Mouse (Mus musculus): ENCODE data around the gene Tor4a. TPM values are rescaled to one million over a fixed set of nuclear protein-coding genes. Genes with fewer than 3 reads are reported as not detected.

Gene Tor4a
- polyA plus RNA-seq (2016; fragmentation: Nextera tagmentation; extraction: Ambion mirVana): 1.3 and 1.5 TPM in 2 replicates

DNA sequence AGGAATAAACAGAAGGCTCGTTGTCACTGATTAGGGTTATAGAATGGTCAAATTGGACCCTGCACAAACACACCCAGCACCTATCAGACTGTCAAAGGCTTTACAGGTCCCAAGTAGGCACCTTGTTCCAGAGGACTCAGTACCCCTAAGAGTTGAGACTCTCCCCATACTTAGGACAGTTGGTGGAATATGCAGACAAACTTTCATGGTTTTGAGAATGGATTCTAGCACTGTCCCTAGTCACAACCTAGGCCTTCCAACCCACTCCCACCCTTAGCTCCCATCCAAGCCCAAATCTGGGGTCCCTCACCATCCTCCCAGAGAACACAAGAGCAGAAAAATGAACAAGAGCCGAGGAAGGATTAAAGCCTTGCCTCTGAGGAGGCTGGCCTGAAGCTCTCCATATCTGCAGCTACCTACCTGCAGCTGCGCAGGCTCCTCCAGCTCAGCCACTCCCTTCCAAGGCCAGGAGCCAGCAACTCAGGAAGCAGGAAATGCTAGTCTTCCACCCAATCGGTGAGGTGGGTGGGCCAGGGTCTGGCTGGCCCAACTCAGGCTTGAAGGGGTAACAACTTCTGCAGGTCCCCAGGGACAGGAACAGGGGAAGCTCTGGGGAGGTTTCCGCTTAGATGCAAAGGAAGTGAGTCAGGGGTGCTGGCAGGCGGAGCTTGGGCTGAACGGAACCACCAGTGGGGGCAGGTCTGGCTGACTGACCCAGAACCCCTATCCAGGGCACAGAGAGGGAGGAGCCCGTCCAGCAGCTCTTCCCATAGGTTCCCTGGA lies at the start of gene Tor4a:
Gene Tor4a, minus strand, starts transcription at position 715 of the 783 bp plus-strand sequence.
- Histone ChIP-seq H3K4me1 (peaks cover 45% of the 10 kb centered on the region), H3K27ac (peak within 1 kb of the TSS; percentile 22; the same call in 1 of the 2 replicates), H3K4me3 (peak within 1 kb of the TSS; percentile 38), H3K27me3 (ENCODE audit: poor library complexity, severe bottlenecking) (peaks cover 45% of the 10 kb centered on the region), H3K36me3 (replicated peaks) (peaks cover 35% of the 10 kb centered on the region), H3K9me3 (no peaks in the 10 kb centered on the region)
- 10% methylated on average over 8 of the region's 8 CpGs for WGBS
- DNase-seq (ENCODE audit: extremely low spot score, low spot score): no peak

DNA sequence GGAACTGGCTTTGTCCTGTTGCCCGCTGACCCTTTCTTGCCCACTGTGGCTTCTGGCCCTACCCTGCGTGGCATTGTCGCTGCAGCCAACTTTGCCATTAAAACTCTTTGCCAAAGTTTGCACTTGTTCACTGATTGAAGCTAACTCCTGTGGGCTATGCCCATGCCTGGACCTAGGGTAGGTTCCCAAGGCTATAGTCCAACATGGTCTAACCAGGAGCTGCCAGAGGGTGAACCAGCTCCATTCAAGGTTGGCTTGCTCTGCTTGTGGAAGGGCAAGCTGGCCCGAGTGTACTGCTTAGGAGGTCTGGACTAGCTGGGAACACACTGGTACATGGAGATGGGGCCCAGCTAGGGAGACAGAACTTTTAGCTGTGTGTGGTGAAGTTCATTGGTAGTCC lies 47.5 kb upstream of the Tor4a start:
- DNase-seq (ENCODE audit: extremely low spot score, low spot score): no peak
- H3K4me1 ChIP-seq: peaks cover 34% of the 10 kb centered on the region
- WGBS: 85% methylated on average over 4 of the region's 4 CpGs
- H3K27me3 ChIP-seq (ENCODE audit: poor library complexity, severe bottlenecking): peaks cover 46% of the 10 kb centered on the region
- H3K4me3 ChIP-seq: no peak overlapping the region; the same call in 1 of the 2 replicates
- no peak overlapping the region for H3K27ac ChIP-seq
- no peaks in the 10 kb centered on the region for H3K9me3 ChIP-seq
- H3K36me3 ChIP-seq (replicated peaks): peaks cover 47% of the 10 kb centered on the region

DNA sequence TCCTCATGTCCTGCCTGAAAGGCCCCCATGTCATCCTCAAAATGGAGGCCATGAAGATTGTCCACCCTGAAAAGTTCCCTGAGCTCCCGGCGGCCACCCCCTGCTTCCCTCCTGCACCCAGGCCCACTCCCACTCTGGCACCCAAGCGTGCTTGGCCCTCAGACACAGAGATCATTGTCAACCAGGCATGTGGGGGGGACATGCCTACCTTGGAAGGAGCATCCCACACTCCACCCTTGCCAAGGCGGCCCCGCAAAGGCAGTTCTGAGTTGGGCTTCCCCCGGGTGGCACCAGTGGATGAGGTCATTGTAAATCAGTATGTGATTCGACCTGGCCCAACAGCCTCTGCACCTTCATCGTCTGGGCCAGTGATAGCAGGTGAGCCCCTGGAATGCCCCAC lies 46.7 kb upstream of the Tor4a start:
- DNase-seq (ENCODE audit: extremely low spot score, low spot score): no peak
- H3K36me3 ChIP-seq (replicated peaks): peaks cover 39% of the 10 kb centered on the region
- H3K4me1 ChIP-seq: peaks cover 34% of the 10 kb centered on the region
- no peaks in the 10 kb centered on the region for H3K9me3 ChIP-seq
- peak overlapping the region; percentile 84 for H3K27ac ChIP-seq
- WGBS: 78% methylated on average over 8 of the region's 8 CpGs
- H3K4me3 ChIP-seq: peak overlapping the region; percentile 76
- H3K27me3 ChIP-seq (ENCODE audit: poor library complexity, severe bottlenecking): peaks cover 49% of the 10 kb centered on the region

DNA sequence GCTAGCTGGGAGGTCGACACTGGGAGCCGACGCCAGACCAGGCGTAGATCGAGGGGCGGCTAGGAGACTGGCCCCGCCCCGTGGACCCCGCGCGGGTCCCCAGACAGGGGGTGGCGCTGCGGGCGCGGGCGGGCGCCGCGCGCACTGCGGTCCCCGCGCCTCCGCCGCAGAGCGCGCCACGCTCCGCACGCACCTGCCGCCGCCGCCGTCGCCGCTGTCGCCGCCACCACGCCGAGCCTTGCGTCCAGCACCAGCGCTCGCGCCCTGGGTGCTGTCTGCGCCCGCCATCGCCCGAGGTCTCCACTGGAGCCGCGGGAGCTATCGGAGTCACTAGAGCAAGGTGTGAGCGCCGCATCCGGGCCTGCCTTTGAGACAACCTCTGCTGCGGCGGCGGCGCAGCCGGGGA lies 45.4 kb upstream of the Tor4a start, which contains the start of the genes Rnf208 and Cysrt1:
Gene Rnf208, plus strand, starts transcription at position 155 of the 406 bp plus-strand sequence.
Gene Cysrt1, minus strand, starts transcription at position 352 of the 406 bp plus-strand sequence.
- peaks cover 26% of the 10 kb centered on the region for H3K36me3 ChIP-seq (replicated peaks)
- WGBS: under 1% methylated on average over 59 of the region's 59 CpGs
- peaks cover 34% of the 10 kb centered on the region for H3K4me1 ChIP-seq
- H3K9me3 ChIP-seq: no peaks in the 10 kb centered on the region
- H3K4me3 ChIP-seq: peak within 1 kb of the TSS; percentile 76
- peak within 1 kb of the TSS; percentile 84 for H3K27ac ChIP-seq
- no peak for DNase-seq (ENCODE audit: extremely low spot score, low spot score)
- peaks cover 49% of the 10 kb centered on the region for H3K27me3 ChIP-seq (ENCODE audit: poor library complexity, severe bottlenecking)

DNA sequence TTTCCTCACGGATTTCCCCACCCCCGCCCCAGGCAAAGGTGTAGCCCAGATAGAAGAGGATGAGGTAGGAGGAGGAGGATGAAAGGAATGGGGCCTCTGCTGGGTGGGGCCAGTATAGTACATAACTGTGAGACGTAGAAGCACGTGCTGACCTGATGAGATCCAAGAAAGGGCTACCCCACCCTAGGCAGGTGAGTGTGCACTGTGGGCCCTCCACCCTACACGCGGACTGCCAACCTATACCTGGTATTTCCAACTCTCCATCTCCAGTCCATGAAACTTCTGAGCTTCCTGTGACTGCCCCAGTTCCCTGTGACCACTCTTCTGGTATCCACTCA lies 44.7 kb upstream of the Tor4a start:
- DNase-seq (ENCODE audit: extremely low spot score, low spot score): no peak
- H3K36me3 ChIP-seq (replicated peaks): peaks cover 19% of the 10 kb centered on the region
- H3K27me3 ChIP-seq (ENCODE audit: poor library complexity, severe bottlenecking): peaks cover 51% of the 10 kb centered on the region
- WGBS: 8% methylated on average over 6 of the region's 6 CpGs
- H3K4me3 ChIP-seq: peak overlapping the region; percentile 76
- H3K9me3 ChIP-seq: no peaks in the 10 kb centered on the region
- H3K4me1 ChIP-seq: peaks cover 34% of the 10 kb centered on the region
- peak overlapping the region; percentile 84; the same call in 1 of the 2 replicates for H3K27ac ChIP-seq

DNA sequence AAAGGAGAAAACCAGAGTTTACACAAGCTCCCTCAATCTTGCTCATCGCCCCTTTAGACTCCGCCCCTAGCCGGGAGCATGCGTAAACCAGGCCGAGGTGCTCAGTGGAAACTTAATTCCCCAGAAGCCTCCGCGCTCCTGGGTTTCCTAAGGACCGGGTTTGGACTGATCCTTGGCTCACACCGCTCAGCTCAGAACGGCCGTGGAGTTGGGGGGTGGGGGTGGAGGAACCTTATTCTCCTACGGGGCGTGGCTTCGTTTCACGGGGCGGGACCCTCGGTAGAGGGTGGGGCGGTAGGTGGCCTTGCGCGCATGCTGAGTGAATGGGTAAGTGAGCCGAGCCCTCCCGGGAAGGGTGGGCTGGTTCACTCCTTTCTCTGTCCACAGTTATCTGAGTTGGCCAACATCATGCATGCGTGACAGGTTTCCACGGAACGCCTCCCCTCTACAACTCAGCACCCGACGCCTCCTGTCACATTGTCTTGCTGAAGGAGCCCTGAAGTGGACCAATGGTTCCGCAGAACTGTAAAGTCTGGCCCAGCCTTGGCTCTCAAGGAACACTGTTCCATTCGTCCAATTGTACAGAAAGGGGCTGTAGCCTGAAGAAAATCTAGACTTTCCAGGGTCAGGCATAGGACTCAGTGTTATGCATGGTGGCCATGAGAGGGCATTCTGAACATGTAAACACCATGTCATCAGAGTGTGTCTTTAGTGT lies 44.2 kb upstream of the Tor4a start:
- no peaks in the 10 kb centered on the region for H3K9me3 ChIP-seq
- H3K27ac ChIP-seq: peak overlapping the region; percentile 84
- H3K4me1 ChIP-seq: peaks cover 34% of the 10 kb centered on the region
- peaks cover 14% of the 10 kb centered on the region for H3K36me3 ChIP-seq (replicated peaks)
- 2% methylated on average over 29 of the region's 29 CpGs for WGBS
- DNase-seq (ENCODE audit: extremely low spot score, low spot score): peak; percentile 77
- peaks cover 56% of the 10 kb centered on the region for H3K27me3 ChIP-seq (ENCODE audit: poor library complexity, severe bottlenecking)
- peak overlapping the region; percentile 76 for H3K4me3 ChIP-seq

DNA sequence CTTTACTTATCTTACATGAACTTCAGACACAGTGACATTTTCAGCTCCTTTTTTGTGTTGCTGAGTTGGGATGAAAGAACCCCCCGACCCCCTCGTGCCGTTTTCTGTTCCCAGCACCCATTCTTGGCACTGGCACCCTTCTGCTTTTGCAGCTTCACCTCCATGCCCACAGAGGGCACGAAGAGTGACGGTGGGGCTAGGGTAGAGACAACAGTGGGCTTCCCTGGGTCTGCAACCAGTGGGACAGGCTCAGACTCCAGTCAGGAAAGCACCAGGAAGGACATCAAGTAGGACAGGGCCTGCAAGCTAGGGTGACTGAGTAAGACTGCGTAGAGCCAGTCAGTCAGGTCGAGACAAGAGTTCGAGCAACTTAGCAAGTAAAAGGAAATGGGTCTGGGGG lies 43.6 kb upstream of the Tor4a start:
- no peak for DNase-seq (ENCODE audit: extremely low spot score, low spot score)
- peaks cover 8% of the 10 kb centered on the region for H3K36me3 ChIP-seq (replicated peaks)
- H3K27me3 ChIP-seq (ENCODE audit: poor library complexity, severe bottlenecking): peaks cover 57% of the 10 kb centered on the region
- no peaks in the 10 kb centered on the region for H3K9me3 ChIP-seq
- peak overlapping the region; percentile 76 for H3K4me3 ChIP-seq
- peaks cover 34% of the 10 kb centered on the region for H3K4me1 ChIP-seq
- WGBS: 46% methylated on average over 8 of the region's 8 CpGs
- peak overlapping the region; percentile 71 for H3K27ac ChIP-seq

DNA sequence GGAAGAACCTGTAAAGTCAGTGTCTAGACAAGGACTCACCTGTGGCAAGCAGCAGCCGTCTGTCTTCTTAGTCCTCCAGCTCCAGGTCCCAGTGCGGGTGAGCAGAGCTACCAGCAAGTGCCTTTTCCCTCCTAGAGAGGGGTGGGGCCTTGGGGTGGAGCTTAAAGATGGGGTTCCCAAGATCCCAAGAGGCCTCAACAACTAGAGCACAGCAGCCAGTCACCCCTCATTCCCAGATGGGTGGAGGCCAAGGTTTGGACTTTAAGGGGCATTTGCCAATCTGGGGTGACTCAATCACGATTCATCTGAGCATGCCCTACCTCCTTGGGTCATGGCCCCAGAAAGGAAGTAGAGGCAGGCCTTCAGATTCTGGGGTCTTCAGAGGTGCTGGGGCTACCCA lies 43.1 kb upstream of the Tor4a start:
- no peak for DNase-seq (ENCODE audit: extremely low spot score, low spot score)
- Histone ChIP-seq H3K9me3 (no peaks in the 10 kb centered on the region), H3K4me1 (peaks cover 34% of the 10 kb centered on the region), H3K4me3 (no peak overlapping the region), H3K36me3 (replicated peaks) (peaks cover 5% of the 10 kb centered on the region), H3K27ac (no peak overlapping the region), H3K27me3 (ENCODE audit: poor library complexity, severe bottlenecking) (peaks cover 57% of the 10 kb centered on the region)
- 87% methylated on average over 3 of the region's 3 CpGs for WGBS

DNA sequence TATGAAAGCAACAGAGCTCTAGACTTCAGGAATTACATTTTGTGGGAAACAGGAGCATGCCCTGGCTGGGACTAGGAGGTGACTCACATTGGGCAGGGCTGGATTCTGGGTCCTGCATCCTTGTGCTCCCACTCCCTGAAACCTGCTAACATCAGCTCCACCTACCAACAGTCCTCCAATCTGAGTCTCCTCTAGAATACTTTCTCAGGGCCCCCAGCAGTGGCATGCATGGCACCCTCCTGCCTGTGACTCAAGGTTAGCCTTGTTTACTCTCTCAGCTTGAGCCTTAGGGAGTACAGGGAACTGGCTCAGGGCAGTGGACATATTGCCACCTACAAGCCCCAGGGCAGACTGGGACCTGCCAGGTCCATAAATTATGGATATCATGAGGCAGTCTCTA lies 41.4 kb upstream of the Tor4a start:
- no peaks in the 10 kb centered on the region for H3K9me3 ChIP-seq
- no peak overlapping the region for H3K27ac ChIP-seq
- no peak for DNase-seq (ENCODE audit: extremely low spot score, low spot score)
- no peak overlapping the region for H3K4me3 ChIP-seq
- no peaks in the 10 kb centered on the region for H3K36me3 ChIP-seq (replicated peaks)
- peaks cover 30% of the 10 kb centered on the region for H3K4me1 ChIP-seq
- peaks cover 44% of the 10 kb centered on the region for H3K27me3 ChIP-seq (ENCODE audit: poor library complexity, severe bottlenecking)

DNA sequence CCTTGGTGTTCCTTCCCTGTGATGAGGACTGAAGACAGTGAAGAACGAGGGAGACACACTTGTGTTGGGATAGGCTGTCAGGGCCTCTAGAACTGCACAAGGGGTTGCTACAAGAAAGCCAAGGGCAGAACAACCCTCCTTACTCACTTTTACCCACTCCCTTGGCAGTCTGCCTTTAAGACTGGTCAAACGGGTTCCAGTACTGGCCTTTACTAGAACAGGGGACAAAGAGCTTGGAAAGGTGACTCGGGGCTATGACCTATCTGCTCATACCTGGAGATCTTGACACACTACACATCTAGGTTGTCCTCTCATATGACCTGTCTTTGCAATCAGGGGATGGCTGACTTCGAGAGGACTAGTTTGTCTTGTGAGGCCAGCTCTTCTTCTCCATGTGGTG lies 40.8 kb upstream of the Tor4a start:
- Histone ChIP-seq H3K4me1 (peaks cover 25% of the 10 kb centered on the region), H3K9me3 (no peaks in the 10 kb centered on the region), H3K27me3 (ENCODE audit: poor library complexity, severe bottlenecking) (peaks cover 38% of the 10 kb centered on the region), H3K27ac (no peak overlapping the region), H3K4me3 (no peak overlapping the region), H3K36me3 (replicated peaks) (no peaks in the 10 kb centered on the region)
- 76% methylated on average over 4 of the region's 4 CpGs for WGBS
- no peak for DNase-seq (ENCODE audit: extremely low spot score, low spot score)

DNA sequence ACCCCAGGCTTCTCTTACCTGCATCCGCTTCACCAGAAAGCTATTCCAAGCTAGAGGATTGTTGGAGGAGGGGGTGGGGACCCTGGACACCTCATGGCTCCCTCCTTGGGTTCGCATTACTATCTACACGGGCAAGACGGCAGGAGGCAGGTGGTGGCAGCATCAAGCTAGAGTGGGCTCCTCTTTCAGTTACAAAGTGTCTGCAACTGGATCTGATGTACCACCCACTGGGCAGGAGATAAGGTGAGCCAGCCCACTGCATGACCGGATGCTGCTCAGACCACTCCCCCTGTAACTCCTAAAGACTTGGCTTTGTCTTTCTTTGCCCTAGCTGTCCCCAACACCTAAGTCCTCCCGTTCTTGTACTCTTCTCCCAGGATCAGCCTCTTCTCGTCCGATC lies 39.9 kb upstream of the Tor4a start, which contains the start of gene Rnf224:
Gene Rnf224, minus strand, starts transcription at position 174 of the 400 bp plus-strand sequence.
- WGBS: 39% methylated on average over 8 of the region's 8 CpGs
- H3K27me3 ChIP-seq (ENCODE audit: poor library complexity, severe bottlenecking): peaks cover 31% of the 10 kb centered on the region
- H3K4me1 ChIP-seq: peaks cover 16% of the 10 kb centered on the region
- DNase-seq (ENCODE audit: extremely low spot score, low spot score): no peak
- H3K4me3 ChIP-seq: no peak within 1 kb of the TSS
- H3K9me3 ChIP-seq: no peaks in the 10 kb centered on the region
- H3K27ac ChIP-seq: no peak within 1 kb of the TSS
- no peaks in the 10 kb centered on the region for H3K36me3 ChIP-seq (replicated peaks)

DNA sequence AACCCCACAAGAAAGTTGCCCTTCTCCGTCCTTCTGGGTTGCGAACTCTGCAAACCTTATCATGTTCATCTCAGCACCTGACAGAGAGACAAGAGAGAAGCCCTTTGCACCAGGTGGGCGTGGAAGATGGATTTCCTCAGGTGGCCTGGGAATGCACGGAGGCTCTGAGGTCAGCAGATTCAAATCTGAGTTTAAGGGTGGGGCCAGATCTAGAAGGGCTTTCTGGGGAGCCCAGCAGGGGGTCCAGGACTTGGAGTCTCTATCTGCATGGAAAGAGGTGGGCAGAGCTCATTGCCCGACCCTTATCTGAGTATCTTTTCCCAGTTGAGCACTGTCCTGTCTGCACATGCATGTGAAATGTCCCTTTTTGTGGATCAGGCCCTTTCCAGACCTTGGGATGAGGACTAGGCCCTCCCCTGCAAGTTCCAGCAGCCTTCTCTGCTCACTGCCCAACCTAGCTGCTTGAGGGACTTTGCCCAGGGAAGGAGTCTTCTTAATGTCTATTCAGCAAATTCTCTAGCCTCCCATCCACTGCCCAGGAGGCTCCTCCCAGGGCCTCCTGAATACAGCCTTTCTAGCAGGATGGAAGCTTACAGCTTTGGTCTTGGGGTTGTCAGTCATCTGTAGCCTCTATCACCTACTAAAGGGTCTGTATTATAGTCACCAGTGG lies 38.0 kb upstream of the Tor4a start:
- H3K27ac ChIP-seq: no peak overlapping the region
- no peak overlapping the region for H3K4me3 ChIP-seq
- H3K9me3 ChIP-seq: no peaks in the 10 kb centered on the region
- H3K4me1 ChIP-seq: no peaks in the 10 kb centered on the region
- H3K27me3 ChIP-seq (ENCODE audit: poor library complexity, severe bottlenecking): peaks cover 30% of the 10 kb centered on the region
- DNase-seq (ENCODE audit: extremely low spot score, low spot score): no peak
- H3K36me3 ChIP-seq (replicated peaks): no peaks in the 10 kb centered on the region
- 83% methylated on average over 5 of the region's 5 CpGs for WGBS
